Mouse (Mus musculus) limb, embryonic 10.5 days (tissue): ENCODE data around the gene Chst5. TPM values are rescaled to one million over a fixed set of nuclear protein-coding genes. Genes with fewer than 3 reads are reported as not detected.
A peak's percentile ranks its signal among the peaks of the same experiment; 100 is the strongest.
"Not testable (repeated sequence)": the region's sequence is repeated elsewhere in the genome, so short reads cannot be mapped to it uniquely, and the experiment has no call there.

Source experiments
- DNase-seq: peaks from one replicate; pipeline ENCODE4 v3.0.0-alpha.2; 2017; ENCODE audit warnings: low spot score
- H3K27ac ChIP-seq: fragments of 300-500 bp; sonication (generic); 2 replicates; pipeline ENCODE4 v1.5.1; 2016; ENCODE audit warnings: mild to moderate bottlenecking
- H3K27me3 ChIP-seq: fragments of 300-500 bp; sonication (generic); 2 replicates; pipeline ENCODE4 v1.6.1; 2016; ENCODE audit warnings: low read depth, mild to moderate bottlenecking; ENCODE audit not compliant: poor library complexity, severe bottlenecking
- H3K36me3 ChIP-seq: fragments of 300-500 bp; sonication (generic); 2 replicates; pipeline ENCODE4 v1.6.1; 2016; ENCODE audit warnings: mild to moderate bottlenecking, moderate library complexity
- H3K4me1 ChIP-seq: fragments of 300-500 bp; sonication (generic); 2 replicates; pipeline ENCODE4 v1.6.1; 2016
- H3K4me3 ChIP-seq: fragments of 300-500 bp; sonication (generic); 2 replicates; pipeline ENCODE4 v1.5.1; 2016; ENCODE audit warnings: mild to moderate bottlenecking, moderate library complexity
- H3K9me3 ChIP-seq: fragments of 300-500 bp; sonication (generic); replicated peaks from 2 replicates; pipeline ENCODE4 v1.6.1; 2016; ENCODE audit warnings: mild to moderate bottlenecking
- WGBS: fragments of 180-500 bp; shearing (Covaris S2); methylation state at CpG from one replicate; pipeline ENCODE4 v1.1.7; 2016; 5-methylcytosine and 5-hydroxymethylcytosine counted together
- polyA plus RNA-seq: library from polyadenylated mRNA; unstranded; fragments of >200 nt; fragmentation: Nextera tagmentation; extraction: Ambion mirVana; gene quantifications from 2 replicates; pipeline ENCODE4 v1.2.1, GENCODE M21; 2016

Gene Chst5
- polyA plus RNA-seq, 1 experiment from 2014 or later = 2.4 TPM

DNA sequence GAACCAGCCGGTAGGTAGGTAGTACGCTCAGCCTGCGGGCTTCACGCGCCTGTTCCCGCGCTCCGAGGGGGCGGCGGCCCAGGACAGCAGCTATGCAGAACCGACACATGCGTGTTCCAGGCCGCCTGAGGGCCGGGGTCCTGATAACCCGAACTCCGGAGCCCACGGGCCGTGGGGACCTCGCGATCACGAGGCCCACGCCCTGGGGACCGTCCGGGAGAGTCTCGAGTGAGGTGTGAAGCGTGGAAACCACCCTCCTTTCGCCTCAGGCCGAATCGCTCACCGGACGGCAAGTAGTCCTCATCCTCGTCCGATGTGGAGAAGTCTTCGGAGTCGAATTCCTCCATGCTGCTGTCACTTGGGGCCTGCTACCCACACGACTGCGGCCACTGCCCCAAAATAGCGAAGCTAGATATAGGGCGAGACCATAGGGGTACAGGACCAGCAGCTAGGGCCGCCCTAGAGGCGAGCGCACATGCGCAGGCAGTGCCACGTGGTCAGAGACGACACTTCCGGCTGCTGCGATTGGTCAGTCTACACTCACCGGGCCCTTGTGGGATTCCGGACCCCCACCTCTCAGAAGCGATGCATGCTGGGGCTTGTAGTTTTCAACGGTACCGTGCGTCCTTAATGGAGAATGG is 56.3 kb downstream of the Chst5 start, which contains the start of gene Cfdp1:
Gene Cfdp1 (minus strand): TSS at position 431 of the 641 bp plus-strand sequence.
- under 1% methylated on average over 53 of the region's 53 CpGs for WGBS
- Histone ChIP-seq H3K4me1 (peaks cover 7% of the 10 kb centered on the region), H3K36me3 (peaks cover 12% of the 10 kb centered on the region), H3K27ac (peak within 1 kb of the TSS; percentile 82), H3K4me3 (peak within 1 kb of the TSS; percentile 91), H3K27me3 (no peaks in the 10 kb centered on the region), H3K9me3 (no peaks in the 10 kb centered on the region)
- peak; percentile 97 for DNase-seq

DNA sequence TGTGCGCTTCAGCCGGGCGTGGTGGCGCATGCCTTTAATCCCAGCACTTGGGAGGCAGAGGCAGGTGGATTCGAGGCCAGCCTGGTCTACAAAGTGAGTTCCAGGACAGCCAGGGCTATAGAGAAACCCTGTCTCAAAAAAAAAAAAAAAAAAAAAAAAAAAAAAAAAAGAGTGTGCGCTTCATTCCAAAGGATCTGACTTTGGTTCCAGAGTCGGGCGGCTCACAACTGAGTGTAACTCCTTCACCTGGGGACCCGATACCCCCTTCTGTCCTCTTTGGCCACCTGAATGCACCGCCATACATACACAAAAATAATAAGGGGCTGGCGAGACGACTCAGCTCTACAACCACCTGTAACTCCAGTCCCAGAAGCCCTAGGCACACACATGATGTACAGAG is 57.0 kb downstream of the Chst5 start:
- Histone ChIP-seq H3K4me1 (peaks cover 12% of the 10 kb centered on the region), H3K27ac (peak overlapping the region; percentile 82; the same call in 1 of the 2 replicates), H3K36me3 (peaks cover 17% of the 10 kb centered on the region), H3K4me3 (peak overlapping the region; percentile 91)
- H3K9me3 ChIP-seq, H3K27me3 ChIP-seq, DNase-seq: not testable (repeated sequence)
- 61% methylated on average over 12 of the region's 12 CpGs for WGBS

DNA sequence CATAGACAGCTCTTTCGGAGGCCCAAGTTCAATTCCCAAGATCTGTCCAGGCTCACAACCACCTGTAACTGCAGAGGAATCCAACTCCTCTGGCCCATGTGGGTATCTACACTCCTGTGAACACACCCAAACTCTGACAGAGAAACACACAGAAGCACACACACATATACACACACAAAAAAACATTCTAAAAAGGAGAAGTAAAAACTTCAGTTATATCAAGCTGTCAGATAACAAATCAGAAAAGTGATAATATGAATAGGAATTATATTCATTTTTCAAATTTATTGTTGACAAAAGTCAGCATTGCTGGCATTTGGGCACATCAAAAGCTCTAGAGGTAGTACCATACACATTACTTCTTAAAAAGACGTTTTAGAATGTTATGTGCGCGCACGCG is 63.5 kb downstream of the Chst5 start:
- Histone ChIP-seq H3K4me3 (no peak overlapping the region), H3K36me3 (peaks cover 61% of the 10 kb centered on the region), H3K4me1 (peaks cover 5% of the 10 kb centered on the region; the same call in 1 of the 2 replicates), H3K9me3 (no peaks in the 10 kb centered on the region), H3K27me3 (no peaks in the 10 kb centered on the region), H3K27ac (no peak overlapping the region)
- no peak for DNase-seq
- WGBS = 95% methylated on average over 6 of the region's 6 CpGs

Other genes with a start within 250 kb of the Chst5 start
- gene Ctrb1, start 219.4 kb downstream of the Chst5 start, polyA plus RNA-seq = not detected in 2 replicates
- 50.2 and 50.4 TPM in 2 replicates for gene Bcar1, start 166.6 kb downstream of the Chst5 start, polyA plus RNA-seq
- 230 and 231 TPM in 2 replicates for gene Cfdp1, start 56.2 kb downstream of the Chst5 start, polyA plus RNA-seq
- gene Tmem170, start 33.7 kb downstream of the Chst5 start, polyA plus RNA-seq = 7.9 and 8.9 TPM in 2 replicates
- 18.0 and 24.2 TPM in 2 replicates for gene Tmem231, start 23.4 kb upstream of the Chst5 start, polyA plus RNA-seq
- 166 and 173 TPM in 2 replicates for gene Gabarapl2, start 30.3 kb upstream of the Chst5 start, polyA plus RNA-seq
- 18.3 and 18.4 TPM in 2 replicates for gene Adat1, start 81.9 kb upstream of the Chst5 start, polyA plus RNA-seq
- gene Kars, start 100.9 kb upstream of the Chst5 start, polyA plus RNA-seq = 276 and 306 TPM in 2 replicates
- 25.4 and 28.6 TPM in 2 replicates for gene Terf2ip, start 101.0 kb upstream of the Chst5 start, polyA plus RNA-seq
- gene Gm6793, start 104.6 kb upstream of the Chst5 start, polyA plus RNA-seq = 0.50 and 0.74 TPM in 2 replicates